Mouse (Mus musculus) lung, postnatal 0 days (tissue): ENCODE measurements around the gene Hax1.

Source experiments
- CTCF ChIP-seq: IDR thresholded peaks from 2 replicates; pipeline ENCODE4 v1.5.1; 2016; ENCODE audit warnings: antibody characterized with exemption, mild to moderate bottlenecking
- EP300 ChIP-seq: IDR thresholded peaks from 2 replicates; pipeline ENCODE4 v1.6.1; 2016; ENCODE audit warnings: antibody characterized with exemption, mild to moderate bottlenecking, control low read depth

GRCm38 (mm10) chr3:89982426-89982825, 16.2 kb downstream of the Hax1 start:
- TF ChIP-seq CTCF (no peak), EP300 (no peak)
